Mouse (Mus musculus): ENCODE measurements around the gene Creb5. TPM values are rescaled to one million over a fixed set of nuclear protein-coding genes. Genes with fewer than 3 reads are reported as not detected.

The Creb5 gene
- polyA plus RNA-seq (2012; fragmentation: generic; extraction: Trizol) = 1.5 TPM
- long read RNA-seq, experiment 1, full-length matches to known transcripts = 3 of 4 reads
- long read RNA-seq, experiment 1, partial matches to known transcripts = 0 of 4 reads
- long read RNA-seq, experiment 1, other reads (novel, unspliced or antisense) = 1 of 4 reads
- long read RNA-seq, experiment 2, partial matches to known transcripts = 0 of 2 reads
- long read RNA-seq, experiment 2, other reads (novel, unspliced or antisense) = 2 of 2 reads

GRCm38 (mm10) chr6:53287038-53287561, at the start of gene Creb5:
Gene Creb5, plus strand, starts transcription at chr6:53287270.
- H3K27me3 ChIP-seq (ENCODE audit: control insufficient read depth, insufficient read depth, insufficient read length) = no peaks in the 10 kb centered on the region
- H3K36me3 ChIP-seq (ENCODE audit: control insufficient read depth, insufficient read depth) = no peaks in the 10 kb centered on the region
- no peaks in the 10 kb centered on the region for H3K79me2 ChIP-seq (ENCODE audit: control insufficient read depth, insufficient read depth)
- no peak for TF ChIP-seq MAX (IDR thresholded peaks at IDR 0.05)
- peak; percentile 16 for TF ChIP-seq USF1 (IDR thresholded peaks at IDR 0.05; ENCODE audit: low read depth)
- peak within 1 kb of the TSS; percentile 94 for H3ac ChIP-seq (ENCODE audit: control insufficient read depth, insufficient read length, low read depth)
- H3K4me3 ChIP-seq (ENCODE audit: insufficient read depth, poor library complexity, severe bottlenecking) = peak within 1 kb of the TSS; percentile 37
- no peaks in the 10 kb centered on the region for H3K79me3 ChIP-seq (ENCODE audit: low read depth)

- Histone ChIP-seq H3K79me3 (ENCODE audit: low read depth) (no peaks in the 10 kb centered on the region), H3ac (ENCODE audit: control insufficient read depth, insufficient read length, low read depth) (no peak overlapping the region), H3K4me3 (ENCODE audit: insufficient read depth, poor library complexity, severe bottlenecking) (no peak overlapping the region), H3K27me3 (ENCODE audit: control insufficient read depth, insufficient read depth, insufficient read length) (no peaks in the 10 kb centered on the region), H3K79me2 (ENCODE audit: control insufficient read depth, insufficient read depth) (no peaks in the 10 kb centered on the region), H3K36me3 (ENCODE audit: control insufficient read depth, insufficient read depth) (no peaks in the 10 kb centered on the region)
- TF ChIP-seq USF1 (IDR thresholded peaks at IDR 0.05; ENCODE audit: low read depth) = no peak
- no peak for TF ChIP-seq FOSL1 (IDR thresholded peaks at IDR 0.05; ENCODE audit: insufficient read depth, low read length, poor library complexity, severe bottlenecking)
- no peak for TF ChIP-seq MYOG (IDR thresholded peaks at IDR 0.05; ENCODE audit: control insufficient read depth, extremely low read depth, insufficient read length)
- TF ChIP-seq CEBPB (IDR thresholded peaks at IDR 0.05; ENCODE audit: low read depth) = no peak
- TF ChIP-seq MYOD1 (IDR thresholded peaks at IDR 0.05; ENCODE audit: control insufficient read depth, insufficient read length, low read depth) = no peak
- no peak for TF ChIP-seq CTCF (IDR thresholded peaks at IDR 0.05; ENCODE audit: control insufficient read depth, insufficient read depth, insufficient read length)
- no peak for TF ChIP-seq MAX (IDR thresholded peaks at IDR 0.05)
Measured at GRCm38 (mm10) chr6:53259841-53260240, 27.2 kb upstream of the Creb5 start.

GRCm38 (mm10) chr6:53262401-53262800, 24.7 kb upstream of the Creb5 start:
- Histone ChIP-seq H3K4me3 (ENCODE audit: insufficient read depth, poor library complexity, severe bottlenecking) (no peak overlapping the region), H3K27me3 (ENCODE audit: control insufficient read depth, insufficient read depth, insufficient read length) (no peaks in the 10 kb centered on the region), H3K79me3 (ENCODE audit: low read depth) (no peaks in the 10 kb centered on the region), H3ac (ENCODE audit: control insufficient read depth, insufficient read length, low read depth) (no peak overlapping the region), H3K79me2 (ENCODE audit: control insufficient read depth, insufficient read depth) (no peaks in the 10 kb centered on the region), H3K36me3 (ENCODE audit: control insufficient read depth, insufficient read depth) (no peaks in the 10 kb centered on the region)
- TF ChIP-seq MYOD1 (IDR thresholded peaks at IDR 0.05; ENCODE audit: control insufficient read depth, insufficient read length, low read depth) (no peak), CTCF (IDR thresholded peaks at IDR 0.05; ENCODE audit: control insufficient read depth, insufficient read depth, insufficient read length) (no peak), USF1 (IDR thresholded peaks at IDR 0.05; ENCODE audit: low read depth) (no peak), MYOG (IDR thresholded peaks at IDR 0.05; ENCODE audit: control insufficient read depth, extremely low read depth, insufficient read length) (no peak), MAX (IDR thresholded peaks at IDR 0.05) (no peak), FOSL1 (IDR thresholded peaks at IDR 0.05; ENCODE audit: insufficient read depth, low read length, poor library complexity, severe bottlenecking) (no peak), CEBPB (IDR thresholded peaks at IDR 0.05; ENCODE audit: low read depth) (no peak)

- no peaks in the 10 kb centered on the region for H3K27me3 ChIP-seq (ENCODE audit: control insufficient read depth, insufficient read depth, insufficient read length)
- H3K4me3 ChIP-seq (ENCODE audit: insufficient read depth, poor library complexity, severe bottlenecking) = no peak overlapping the region
- TF ChIP-seq MAX (IDR thresholded peaks at IDR 0.05) (no peak), FOSL1 (IDR thresholded peaks at IDR 0.05; ENCODE audit: insufficient read depth, low read length, poor library complexity, severe bottlenecking) (no peak), USF1 (IDR thresholded peaks at IDR 0.05; ENCODE audit: low read depth) (no peak), CEBPB (IDR thresholded peaks at IDR 0.05; ENCODE audit: low read depth) (no peak), MYOD1 (IDR thresholded peaks at IDR 0.05; ENCODE audit: control insufficient read depth, insufficient read length, low read depth) (no peak), MYOG (IDR thresholded peaks at IDR 0.05; ENCODE audit: control insufficient read depth, extremely low read depth, insufficient read length) (no peak), CTCF (IDR thresholded peaks at IDR 0.05; ENCODE audit: control insufficient read depth, insufficient read depth, insufficient read length) (no peak)
- no peaks in the 10 kb centered on the region for H3K36me3 ChIP-seq (ENCODE audit: control insufficient read depth, insufficient read depth)
- H3K79me2 ChIP-seq (ENCODE audit: control insufficient read depth, insufficient read depth) = no peaks in the 10 kb centered on the region
- no peak overlapping the region for H3ac ChIP-seq (ENCODE audit: control insufficient read depth, insufficient read length, low read depth)
- no peaks in the 10 kb centered on the region for H3K79me3 ChIP-seq (ENCODE audit: low read depth)
Measured at GRCm38 (mm10) chr6:53267036-53267435, 20.0 kb upstream of the Creb5 start.

GRCm38 (mm10) chr6:53267732-53268505, 19.2 kb upstream of the Creb5 start:
- no peak for TF ChIP-seq USF1 (IDR thresholded peaks at IDR 0.05; ENCODE audit: low read depth)
- no peak for TF ChIP-seq MYOG (IDR thresholded peaks at IDR 0.05; ENCODE audit: control insufficient read depth, extremely low read depth, insufficient read length)
- H3ac ChIP-seq (ENCODE audit: control insufficient read depth, insufficient read length, low read depth) = no peak overlapping the region
- H3K4me3 ChIP-seq (ENCODE audit: insufficient read depth, poor library complexity, severe bottlenecking) = no peak overlapping the region
- H3K79me3 ChIP-seq (ENCODE audit: low read depth) = no peaks in the 10 kb centered on the region
- H3K27me3 ChIP-seq (ENCODE audit: control insufficient read depth, insufficient read depth, insufficient read length) = no peaks in the 10 kb centered on the region
- no peaks in the 10 kb centered on the region for H3K36me3 ChIP-seq (ENCODE audit: control insufficient read depth, insufficient read depth)
- H3K79me2 ChIP-seq (ENCODE audit: control insufficient read depth, insufficient read depth) = no peaks in the 10 kb centered on the region

GRCm38 (mm10) chr6:53271216-53271615, 15.9 kb upstream of the Creb5 start:
- H3K27me3 ChIP-seq (ENCODE audit: control insufficient read depth, insufficient read depth, insufficient read length) = no peaks in the 10 kb centered on the region
- no peaks in the 10 kb centered on the region for H3K79me3 ChIP-seq (ENCODE audit: low read depth)
- no peaks in the 10 kb centered on the region for H3K79me2 ChIP-seq (ENCODE audit: control insufficient read depth, insufficient read depth)

More at GRCm38 (mm10) chr6:53271216-53271615, 15.9 kb upstream of the Creb5 start:
- no peak for TF ChIP-seq CTCF (IDR thresholded peaks at IDR 0.05; ENCODE audit: control insufficient read depth, insufficient read depth, insufficient read length)
- TF ChIP-seq CEBPB (IDR thresholded peaks at IDR 0.05; ENCODE audit: low read depth) = no peak
- no peak for TF ChIP-seq MYOG (IDR thresholded peaks at IDR 0.05; ENCODE audit: control insufficient read depth, extremely low read depth, insufficient read length)
- Histone ChIP-seq H3ac (ENCODE audit: control insufficient read depth, insufficient read length, low read depth) (no peak overlapping the region), H3K36me3 (ENCODE audit: control insufficient read depth, insufficient read depth) (no peaks in the 10 kb centered on the region), H3K4me3 (ENCODE audit: insufficient read depth, poor library complexity, severe bottlenecking) (no peak overlapping the region)
